ENCODE assay signal across 8 mouse cellular contexts in genomic region chr8:110629245-110630063, GRCm38 (mm10). TPM values are rescaled to one million over a fixed set of nuclear protein-coding genes. Genes with fewer than 3 reads are reported as not detected.
DNase-seq lines count a peak whose midpoint lies in the region; ATAC-seq and TF ChIP-seq lines count a peak whose summit lies in the region.

No protein-coding gene starts in this region.

- DNase-seq in forebrain, embryonic 11.5 days (ENCODE audit: low spot score): peak; percentile 68
- peak; percentile 42 for DNase-seq in thymus, adult 2 months
- DNase-seq in thymus, adult 18-20 months: no peak
- peak; percentile 80 to 87 for DNase-seq in cerebellum, postnatal 14 days
- DNase-seq in lung, adult 2 months: peak; percentile 41

- no peaks in the 10 kb centered on the region for H3K4me1 ChIP-seq in forebrain, embryonic 11.5 days (replicated peaks; ENCODE audit: control insufficient read depth, insufficient read depth, low read length)
- peaks cover 13% of the 10 kb centered on the region; the same call in 1 of the 2 replicates for H3K4me1 ChIP-seq in forebrain, embryonic 16.5 days (replicated peaks; ENCODE audit: control insufficient read depth, insufficient read depth, low read length)
- H3K4me1 ChIP-seq in thymus, adult 2 months (replicated peaks; ENCODE audit: control insufficient read depth, insufficient read depth, low read length): no peaks in the 10 kb centered on the region
- H3K4me1 ChIP-seq in intestine, postnatal 0 days (replicated peaks; ENCODE audit: control insufficient read depth, insufficient read depth, low read length): no peaks in the 10 kb centered on the region
- H3K4me1 ChIP-seq in lung, adult 2 months (ENCODE audit: control insufficient read depth, insufficient read depth, low read length): no peaks in the 10 kb centered on the region
- no peaks in the 10 kb centered on the region for H3K4me1 ChIP-seq in small intestine, adult 2 months (ENCODE audit: control insufficient read depth, insufficient read depth, insufficient read length, low read length)

- no peak overlapping the region for H3K9ac ChIP-seq in forebrain, embryonic 11.5 days (ENCODE audit: low read length)
- no peak overlapping the region for H3K9ac ChIP-seq in forebrain, embryonic 16.5 days (replicated peaks; ENCODE audit: low read depth, low read length)
- no peak overlapping the region for H3K9ac ChIP-seq in intestine, postnatal 0 days (ENCODE audit: low read depth, low read length)

- no peak for TF ChIP-seq POLR2A in thymus, adult 2 months (IDR thresholded peaks at IDR 0.05; ENCODE audit: control insufficient read depth, extremely low read depth, insufficient read depth, low read length, poor library complexity)
- TF ChIP-seq POLR2A in lung, adult 2 months (IDR thresholded peaks at IDR 0.05; ENCODE audit: borderline replicate concordance, extremely low read depth, low read depth, low read length): no peak
- TF ChIP-seq POLR2A in small intestine, adult 2 months (IDR thresholded peaks at IDR 0.05; ENCODE audit: low read depth, low read length): no peak

- no peak overlapping the region for H3K4me2 ChIP-seq in forebrain, embryonic 11.5 days (ENCODE audit: low read depth, low read length, severe bottlenecking)
- no peak overlapping the region for H3K4me2 ChIP-seq in forebrain, embryonic 16.5 days (ENCODE audit: low read length)
- no peak overlapping the region for H3K4me2 ChIP-seq in intestine, postnatal 0 days (replicated peaks; ENCODE audit: low read depth)

- H3K36me3 ChIP-seq in forebrain, embryonic 11.5 days (ENCODE audit: control insufficient read depth, insufficient read depth, low read length): no peaks in the 10 kb centered on the region; the same call in 1 of the 2 replicates
- H3K36me3 ChIP-seq in forebrain, embryonic 16.5 days (ENCODE audit: control insufficient read depth, insufficient read depth): 0 out of 2 replicates have a peak, but pooled peaks cover 3% of the 10 kb centered on the region
- H3K36me3 ChIP-seq in thymus, adult 2 months (ENCODE audit: control insufficient read depth, insufficient read depth, low read length): peaks cover 8% of the 10 kb centered on the region
- peaks cover 25% of the 10 kb centered on the region for H3K36me3 ChIP-seq in intestine, postnatal 0 days (ENCODE audit: control insufficient read depth, insufficient read depth)
- peaks cover 18% of the 10 kb centered on the region; the same call in 1 of the 2 replicates for H3K36me3 ChIP-seq in small intestine, adult 2 months (ENCODE audit: control insufficient read depth, insufficient read depth, low read length)

- ATAC-seq in forebrain, embryonic 11.5 days (replicated peaks; ENCODE audit: low FRiP score): no peak
- ATAC-seq in forebrain, embryonic 16.5 days: no peak
- no peak for ATAC-seq in intestine, postnatal 0 days

- TF ChIP-seq CTCF in thymus, adult 2 months (IDR thresholded peaks at IDR 0.05; ENCODE audit: borderline replicate concordance, control insufficient read depth, extremely low read depth, insufficient read depth, low read length, poor library complexity): peak; percentile 52; the same call in 1 of the 2 replicates
- TF ChIP-seq CTCF in intestine, postnatal 0 days (IDR thresholded peaks at IDR 0.05; ENCODE audit: low read depth): peak; percentile 71
- peak; percentile 56 for TF ChIP-seq CTCF in lung, adult 2 months (IDR thresholded peaks at IDR 0.05; ENCODE audit: insufficient read depth, low read length)
- TF ChIP-seq CTCF in small intestine, adult 2 months (IDR thresholded peaks at IDR 0.05; ENCODE audit: extremely low read depth, insufficient read length, insufficient replicate concordance, low read depth, low read length): peak; percentile 44; the same call in 1 of the 2 replicates

- 68% methylated on average over 9 of the region's 9 CpGs for WGBS in forebrain, embryonic 11.5 days
- WGBS in forebrain, embryonic 16.5 days: 64% methylated on average over 9 of the region's 9 CpGs
- WGBS in thymus, adult 2 months: 89% methylated on average over 9 of the region's 9 CpGs
- WGBS in intestine, postnatal 0 days: 71% methylated on average over 9 of the region's 9 CpGs
- WGBS in lung, adult 2 months: 62% methylated on average over 9 of the region's 9 CpGs
- WGBS in small intestine, adult 2 months: 79% methylated on average over 9 of the region's 9 CpGs

- no peak overlapping the region for H3K4me3 ChIP-seq in forebrain, embryonic 11.5 days (ENCODE audit: low read depth, low read length)
- no peak overlapping the region for H3K4me3 ChIP-seq in forebrain, embryonic 16.5 days (replicated peaks; ENCODE audit: low read length)
- no peak overlapping the region for H3K4me3 ChIP-seq in thymus, adult 2 months (ENCODE audit: control insufficient read depth, insufficient read depth, low read length)
- no peak overlapping the region for H3K4me3 ChIP-seq in intestine, postnatal 0 days (ENCODE audit: low read depth, low read length)
- no peak overlapping the region for H3K4me3 ChIP-seq in lung, adult 2 months (replicated peaks; ENCODE audit: extremely low read depth, low read depth, low read length)
- no peak overlapping the region for H3K4me3 ChIP-seq in small intestine, adult 2 months (ENCODE audit: low read depth, low read length)

- H3K9me3 ChIP-seq in forebrain, embryonic 11.5 days (ENCODE audit: control insufficient read depth, low read length): no peaks in the 10 kb centered on the region
- H3K9me3 ChIP-seq in forebrain, embryonic 16.5 days (ENCODE audit: control insufficient read depth, low read length): no peaks in the 10 kb centered on the region
- no peaks in the 10 kb centered on the region for H3K9me3 ChIP-seq in intestine, postnatal 0 days (ENCODE audit: control insufficient read depth)

- no peaks in the 10 kb centered on the region for H3K27me3 ChIP-seq in forebrain, embryonic 11.5 days (ENCODE audit: control insufficient read depth, insufficient read depth, low read length)
- no peaks in the 10 kb centered on the region for H3K27me3 ChIP-seq in forebrain, embryonic 16.5 days (replicated peaks; ENCODE audit: control insufficient read depth, insufficient read depth, low read length)
- H3K27me3 ChIP-seq in thymus, adult 2 months (ENCODE audit: control insufficient read depth, insufficient read depth, low read length): no peaks in the 10 kb centered on the region
- H3K27me3 ChIP-seq in intestine, postnatal 0 days (replicated peaks; ENCODE audit: control insufficient read depth, insufficient read depth, low read length): no peaks in the 10 kb centered on the region
- H3K27me3 ChIP-seq in small intestine, adult 2 months (ENCODE audit: control insufficient read depth, insufficient read depth, low read length): no peaks in the 10 kb centered on the region

- no peak overlapping the region for H3K27ac ChIP-seq in forebrain, embryonic 11.5 days (ENCODE audit: low read depth, low read length)
- no peak overlapping the region for H3K27ac ChIP-seq in forebrain, embryonic 16.5 days (ENCODE audit: low read length)
- no peak overlapping the region for H3K27ac ChIP-seq in thymus, adult 2 months (ENCODE audit: control insufficient read depth, insufficient read depth, low read length)
- no peak overlapping the region for H3K27ac ChIP-seq in intestine, postnatal 0 days (ENCODE audit: low read depth, low read length)
- H3K27ac ChIP-seq in small intestine, adult 2 months (ENCODE audit: insufficient read depth, low read depth, low read length): no peak overlapping the region

RNA-seq across cellular contexts. Expression of gene Vac14, which starts 11.1 kb away (rescaled TPM):
- 31.8 and 37.3 TPM in 2 replicates for polyA plus RNA-seq in forebrain, embryonic 11.5 days (2014; fragmentation: Nextera tagmentation; extraction: Ambion mirVana)
- 28.0 and 28.1 TPM in 2 replicates for polyA plus RNA-seq in forebrain, embryonic 16.5 days (2015; fragmentation: Nextera tagmentation; extraction: Ambion mirVana)
- polyA plus RNA-seq in thymus, adult 2 months (2012; rRNA removed): 59.4 and 68.2 TPM in 2 replicates
- polyA plus RNA-seq in intestine, postnatal 0 days (2015; fragmentation: Nextera tagmentation; extraction: Ambion mirVana): 14.4 and 14.8 TPM in 2 replicates
- polyA plus RNA-seq in lung, adult 2 months (2012; rRNA removed): 33.3 TPM in 2 replicates
- polyA plus RNA-seq in small intestine, adult 2 months (2012; rRNA removed): 14.0 and 26.8 TPM in 2 replicates

Comparison
In these comparisons a context has a peak if more than half of its experiments do, and no peak if none do; other contexts are left out.
1. DNase-seq: peak in forebrain, embryonic 11.5 days (single experiment), thymus, adult 2 months (single experiment), cerebellum, postnatal 14 days (2 of 2) and lung, adult 2 months (single experiment); none in thymus, adult 18-20 months (0 of 2).
2. Peak in every context shown above with its lines, with median percentiles within 50 percentile points of each other: CTCF ChIP-seq.